Mouse (Mus musculus): ENCODE data around the gene Cdc5l.
"Not testable (repeated sequence)": the region's sequence is repeated elsewhere in the genome, so short reads cannot be mapped to it uniquely, and the experiment has no call there.

Gene Cdc5l

GRCm38 (mm10) chr17:45445923-45446322 lies 12.4 kb upstream of the Cdc5l start:
- in situ Hi-C loops (cut with MboI; ENCODE audit: low sequenced_read_pairs): no loop called here

- in situ Hi-C loops (cut with MboI; ENCODE audit: low sequenced_read_pairs): no loop called here
Observed at GRCm38 (mm10) chr17:45434262-45434590, 689 bp upstream of the Cdc5l start.

- in situ Hi-C loops (cut with MboI; ENCODE audit: low sequenced_read_pairs): no loop called here
Observed at GRCm38 (mm10) chr17:45432706-45433398, 685 bp downstream of the Cdc5l start.

- in situ Hi-C loops (cut with MboI; ENCODE audit: low sequenced_read_pairs): no loop called here
Observed at GRCm38 (mm10) chr17:45432007-45432406, 1.5 kb downstream of the Cdc5l start.

GRCm38 (mm10) chr17:45417387-45417786 lies 16.1 kb downstream of the Cdc5l start:
- in situ Hi-C loops (cut with MboI; ENCODE audit: low sequenced_read_pairs): no loop called here

- in situ Hi-C loops (cut with MboI; ENCODE audit: low sequenced_read_pairs): not testable (repeated sequence)
Observed at GRCm38 (mm10) chr17:45411617-45412016, 21.9 kb downstream of the Cdc5l start.

GRCm38 (mm10) chr17:45408719-45409118 lies 24.8 kb downstream of the Cdc5l start:
- in situ Hi-C loops (cut with MboI; ENCODE audit: low sequenced_read_pairs): no loop called here

- in situ Hi-C loops (cut with MboI; ENCODE audit: low sequenced_read_pairs): no loop called here
Observed at GRCm38 (mm10) chr17:45406281-45406680, 27.3 kb downstream of the Cdc5l start.

- in situ Hi-C loops (cut with MboI; ENCODE audit: low sequenced_read_pairs): no loop called here
Observed at GRCm38 (mm10) chr17:45403207-45403606, 30.3 kb downstream of the Cdc5l start.

- in situ Hi-C loops (cut with MboI; ENCODE audit: low sequenced_read_pairs): no loop called here
Observed at GRCm38 (mm10) chr17:45402601-45403000, 30.9 kb downstream of the Cdc5l start.

GRCm38 (mm10) chr17:45402126-45402525 lies 31.4 kb downstream of the Cdc5l start:
- in situ Hi-C loops (cut with MboI; ENCODE audit: low sequenced_read_pairs): no loop called here

GRCm38 (mm10) chr17:45401126-45401905 lies 32.2 kb downstream of the Cdc5l start:
- in situ Hi-C loops (cut with MboI; ENCODE audit: low sequenced_read_pairs): no loop called here

- in situ Hi-C loops (cut with MboI; ENCODE audit: low sequenced_read_pairs): loop anchor here (25.0 kb wide), 1 partner anchor 936 kb away; no protein-coding TSS in a partner anchor
Observed at GRCm38 (mm10) chr17:45398021-45398420, 35.5 kb downstream of the Cdc5l start.

- in situ Hi-C loops (cut with MboI; ENCODE audit: low sequenced_read_pairs): loop anchor here (25.0 kb wide), 1 partner anchor 935 kb away; no protein-coding TSS in a partner anchor
Observed at GRCm38 (mm10) chr17:45397541-45397940, 36.0 kb downstream of the Cdc5l start.

- in situ Hi-C loops (cut with MboI; ENCODE audit: low sequenced_read_pairs): loop anchor here (25.0 kb wide), 1 partner anchor 932 kb away; no protein-coding TSS in a partner anchor
Observed at GRCm38 (mm10) chr17:45394612-45395011, 38.9 kb downstream of the Cdc5l start.

- in situ Hi-C loops (cut with MboI; ENCODE audit: low sequenced_read_pairs): loop anchor here (25.0 kb wide), 1 partner anchor 931 kb away; no protein-coding TSS in a partner anchor
Observed at GRCm38 (mm10) chr17:45393765-45394164, 39.8 kb downstream of the Cdc5l start.

GRCm38 (mm10) chr17:45389896-45390295 lies 43.6 kb downstream of the Cdc5l start:
- in situ Hi-C loops (cut with MboI; ENCODE audit: low sequenced_read_pairs): loop anchor here (25.0 kb wide), 1 partner anchor 928 kb away; no protein-coding TSS in a partner anchor

GRCm38 (mm10) chr17:45386986-45387385 lies 46.6 kb downstream of the Cdc5l start:
- in situ Hi-C loops (cut with MboI; ENCODE audit: low sequenced_read_pairs): loop anchor here (25.0 kb wide), 1 partner anchor 925 kb away; no protein-coding TSS in a partner anchor

GRCm38 (mm10) chr17:45383305-45383704 lies 50.2 kb downstream of the Cdc5l start:
- in situ Hi-C loops (cut with MboI; ENCODE audit: low sequenced_read_pairs): loop anchor here (25.0 kb wide), 1 partner anchor 921 kb away; no protein-coding TSS in a partner anchor

GRCm38 (mm10) chr17:45379271-45379784 lies 54.2 kb downstream of the Cdc5l start:
- in situ Hi-C loops (cut with MboI; ENCODE audit: low sequenced_read_pairs): loop anchor here (10.0 to 25.0 kb wide), 2 partner anchors 917 to 1115 kb away; no protein-coding TSS in a partner anchor

GRCm38 (mm10) chr17:45377323-45377722 lies 56.2 kb downstream of the Cdc5l start:
- in situ Hi-C loops (cut with MboI; ENCODE audit: low sequenced_read_pairs): loop anchor here (10.0 to 25.0 kb wide), 2 partner anchors 915 to 1113 kb away; no protein-coding TSS in a partner anchor
